Mouse (Mus musculus) liver, postnatal 0 days (tissue): ENCODE data around the gene Col2a1.

Experiments used
- CTCF ChIP-seq: sonication (generic); IDR thresholded peaks from 2 replicates; pipeline ENCODE4 v1.5.1; 2016; ENCODE audit warnings: antibody characterized with exemption, low read depth
- EP300 ChIP-seq: IDR thresholded peaks from 2 replicates; pipeline ENCODE4 v1.6.1; 2016; ENCODE audit warnings: antibody characterized with exemption, low read depth, mild to moderate bottlenecking

GRCm38 (mm10) chr15:98042508-98042907 is 38.0 kb upstream of the Col2a1 start:
- TF ChIP-seq EP300 = no peak
- no peak for TF ChIP-seq CTCF
